Mouse (Mus musculus) lung, embryonic 14.5 days (tissue): ENCODE measurements at regions not wholly inside any gene's neighbourhood (a gene's known extent, or its start where the extent isn't known, plus 50 kb on each side); places are given as distances from the start of the nearest gene placed in this dataset.

Experiments used
- ATAC-seq: fragments of 200-750 bp; cut with Nextera tagmentation; 2 replicates; pipeline ENCODE4 v1.8.0; 2017; ENCODE audit warnings: mild to moderate bottlenecking, moderate TSS enrichment, moderate library complexity; ENCODE audit not compliant: insufficient read depth
- DNase-seq: peaks from one replicate; pipeline ENCODE4 v3.0.0-alpha.2; 2015
- H3K27ac ChIP-seq: fragments of 300-500 bp; sonication (generic); 2 replicates; pipeline ENCODE4 v1.5.1; 2014; ENCODE audit warnings: low read depth, mild to moderate bottlenecking, moderate library complexity
- H3K27me3 ChIP-seq: fragments of 300-500 bp; sonication (generic); 2 replicates; pipeline ENCODE4 v1.6.1; 2014; ENCODE audit warnings: low read length, control low read depth; ENCODE audit not compliant: insufficient read depth
- H3K36me3 ChIP-seq: fragments of 300-500 bp; sonication (generic); 2 replicates; pipeline ENCODE4 v1.6.1; 2014; ENCODE audit warnings: control low read depth; ENCODE audit not compliant: insufficient read depth
- H3K4me1 ChIP-seq: fragments of 300-500 bp; sonication (generic); 2 replicates; pipeline ENCODE4 v1.6.1; 2014; ENCODE audit warnings: antibody characterized with exemption, control low read depth; ENCODE audit not compliant: insufficient read depth
- H3K4me2 ChIP-seq: fragments of 300-500 bp; sonication (generic); 2 replicates; pipeline ENCODE4 v1.6.1; 2014; ENCODE audit warnings: mild to moderate bottlenecking
- H3K4me3 ChIP-seq: fragments of 300-500 bp; sonication (generic); 2 replicates; pipeline ENCODE4 v1.5.1; 2014; ENCODE audit warnings: low read depth, low read length
- H3K9ac ChIP-seq: fragments of 300-500 bp; sonication (generic); 2 replicates; pipeline ENCODE4 v1.6.1; 2014
- H3K9me3 ChIP-seq: fragments of 300-500 bp; sonication (generic); 2 replicates; pipeline ENCODE4 v1.6.1; 2016; ENCODE audit warnings: low read depth, low read length, control low read depth
- CTCF ChIP-seq: IDR thresholded peaks from 2 replicates; pipeline ENCODE4 v1.5.1; 2016; ENCODE audit warnings: antibody characterized with exemption, low read depth
- WGBS: fragments of 180-500 bp; shearing (Covaris S2); extraction: QIAGEN DNeasy Blood & Tissue Kit; methylation state at CpG from one replicate; pipeline ENCODE4 v1.1.7; 2014; 5-methylcytosine and 5-hydroxymethylcytosine counted together

GRCm38 (mm10) chr5:111800511-111800910 lies 66.8 kb downstream of the Gm26897 start:
- WGBS, result 71% methylated on average over 11 of the region's 11 CpGs
- Histone ChIP-seq H3K4me1 (peaks cover 14% of the 10 kb centered on the region), H3K9me3 (no peaks in the 10 kb centered on the region), H3K9ac (no peak overlapping the region), H3K4me3 (no peak overlapping the region), H3K27ac (peak overlapping the region; percentile 82; the same call in 1 of the 2 replicates), H3K4me2 (no peak overlapping the region), H3K27me3 (no peaks in the 10 kb centered on the region), H3K36me3 (no peaks in the 10 kb centered on the region)
- no peak for DNase-seq
- ATAC-seq, result 0 out of 2 replicates have a peak, but pooled peaks have one; percentile 16
- TF ChIP-seq CTCF, result peak; percentile 34

GRCm38 (mm10) chr5:111801051-111801450 lies 67.3 kb downstream of the Gm26897 start:
- Histone ChIP-seq H3K9ac (no peak overlapping the region), H3K4me3 (no peak overlapping the region), H3K36me3 (no peaks in the 10 kb centered on the region), H3K27me3 (no peaks in the 10 kb centered on the region), H3K4me1 (peaks cover 14% of the 10 kb centered on the region), H3K27ac (no peak overlapping the region; the same call in 1 of the 2 replicates), H3K9me3 (no peaks in the 10 kb centered on the region), H3K4me2 (no peak overlapping the region)
- WGBS, result 77% methylated on average over 2 of the region's 2 CpGs
- ATAC-seq (no peak), DNase-seq (no peak)
- TF ChIP-seq CTCF, result no peak

GRCm38 (mm10) chr5:111804542-111804941 lies 70.8 kb downstream of the Gm26897 start:
- H3K4me2 ChIP-seq, result no peak overlapping the region
- no peak for ATAC-seq
- H3K9me3 ChIP-seq, result no peaks in the 10 kb centered on the region
- no peak for TF ChIP-seq CTCF
- 51% methylated on average over 6 of the region's 6 CpGs for WGBS
- H3K27me3 ChIP-seq, result no peaks in the 10 kb centered on the region
- no peaks in the 10 kb centered on the region for H3K36me3 ChIP-seq
- no peak for DNase-seq
- no peak overlapping the region for H3K9ac ChIP-seq
- no peak overlapping the region for H3K27ac ChIP-seq
- peaks cover 12% of the 10 kb centered on the region for H3K4me1 ChIP-seq
- H3K4me3 ChIP-seq, result no peak overlapping the region

GRCm38 (mm10) chr5:111805150-111805549 lies 71.4 kb downstream of the Gm26897 start:
- no peak overlapping the region for H3K4me2 ChIP-seq
- H3K4me3 ChIP-seq, result no peak overlapping the region
- H3K36me3 ChIP-seq, result no peaks in the 10 kb centered on the region
- 54% methylated on average over 7 of the region's 7 CpGs for WGBS
- H3K9ac ChIP-seq, result no peak overlapping the region
- no peaks in the 10 kb centered on the region for H3K9me3 ChIP-seq
- no peak for TF ChIP-seq CTCF
- no peak for ATAC-seq
- no peak for DNase-seq
- no peak overlapping the region for H3K27ac ChIP-seq
- H3K4me1 ChIP-seq, result peaks cover 6% of the 10 kb centered on the region
- H3K27me3 ChIP-seq, result no peaks in the 10 kb centered on the region

GRCm38 (mm10) chr5:111805761-111806191 lies 72.1 kb downstream of the Gm26897 start:
- 9% methylated on average over 17 of the region's 17 CpGs for WGBS
- DNase-seq (peak; percentile 58), ATAC-seq (peak; percentile 50; the same call in 1 of the 2 replicates)
- Histone ChIP-seq H3K36me3 (no peaks in the 10 kb centered on the region), H3K4me3 (no peak overlapping the region), H3K27me3 (no peaks in the 10 kb centered on the region), H3K9me3 (no peaks in the 10 kb centered on the region), H3K27ac (no peak overlapping the region; the same call in 1 of the 2 replicates), H3K9ac (no peak overlapping the region), H3K4me1 (peaks cover 2% of the 10 kb centered on the region; the same call in 1 of the 2 replicates), H3K4me2 (no peak overlapping the region)
- no peak for TF ChIP-seq CTCF

GRCm38 (mm10) chr5:111810079-111810808 lies 76.5 kb downstream of the Gm26897 start:
- H3K27me3 ChIP-seq, result no peaks in the 10 kb centered on the region
- no peak overlapping the region for H3K9ac ChIP-seq
- no peak overlapping the region for H3K27ac ChIP-seq
- no peaks in the 10 kb centered on the region for H3K36me3 ChIP-seq
- WGBS, result 33% methylated on average over 7 of the region's 7 CpGs
- H3K4me3 ChIP-seq, result no peak overlapping the region
- H3K4me1 ChIP-seq, result peaks cover 5% of the 10 kb centered on the region; the same call in 1 of the 2 replicates
- no peak overlapping the region for H3K4me2 ChIP-seq
- peak; percentile 32; the same call in 1 of the 2 replicates for TF ChIP-seq CTCF
- DNase-seq, result peak; percentile 41
- peak; percentile 47; the same call in 1 of the 2 replicates for ATAC-seq
- no peaks in the 10 kb centered on the region for H3K9me3 ChIP-seq

GRCm38 (mm10) chr5:111812581-111812980 lies 78.9 kb downstream of the Gm26897 start:
- H3K9me3 ChIP-seq, result no peaks in the 10 kb centered on the region
- peak overlapping the region; percentile 46; the same call in 1 of the 2 replicates for H3K27ac ChIP-seq
- H3K27me3 ChIP-seq, result no peaks in the 10 kb centered on the region
- H3K36me3 ChIP-seq, result no peaks in the 10 kb centered on the region
- no peak overlapping the region for H3K4me2 ChIP-seq
- TF ChIP-seq CTCF, result no peak
- WGBS, result 24% methylated on average over 7 of the region's 7 CpGs
- H3K9ac ChIP-seq, result no peak overlapping the region
- peak; percentile 39; the same call in 1 of the 2 replicates for ATAC-seq
- peak; percentile 69 for DNase-seq
- no peak overlapping the region for H3K4me3 ChIP-seq
- 0 out of 2 replicates have a peak, but pooled peaks cover 5% of the 10 kb centered on the region for H3K4me1 ChIP-seq
